7 mouse cellular contexts compared by ENCODE assay signal in the genomic region with DNA sequence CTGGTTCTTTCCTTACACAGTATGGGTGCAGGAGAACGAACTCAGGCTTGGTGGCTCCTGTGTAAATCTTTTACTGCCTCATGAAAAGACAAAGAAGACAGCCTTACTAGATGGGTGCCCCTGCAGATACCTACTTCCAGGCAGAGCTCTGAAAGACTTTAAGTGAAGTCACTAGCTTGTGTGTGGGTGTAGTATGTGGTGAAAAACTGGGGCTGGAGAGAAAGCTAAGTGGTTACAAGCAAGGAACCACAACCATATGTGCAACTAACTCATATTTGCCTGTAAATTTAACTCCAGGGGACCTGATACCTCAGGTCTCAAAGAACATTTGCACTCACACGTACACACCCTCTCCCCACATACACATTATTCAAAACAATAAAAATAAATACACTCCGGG. TPM values are rescaled to one million over a fixed set of nuclear protein-coding genes. Genes with fewer than 3 reads are reported as not detected.
A peak's percentile ranks its signal among the peaks of the same experiment; 100 is the strongest.
DNase-seq lines count a peak whose midpoint lies in the region; ATAC-seq and TF ChIP-seq lines count a peak whose summit lies in the region.

No protein-coding gene starts in this region.

- 0 out of 2 replicates have a peak, but pooled peaks have one; percentile 20 for TF ChIP-seq POLR2A in embryonic fibroblast, embryonic 13.5 days (IDR thresholded peaks at IDR 0.05; ENCODE audit: low read depth, low read length)

- DNase-seq in lung, postnatal 36 days: no peak
- no peak for DNase-seq in frontal cortex, postnatal 10 days (ENCODE audit: low spot score in 2 of 2)

- H3K27me3 ChIP-seq in lung, embryonic 15.5 days: no peaks in the 10 kb centered on the region
- no peaks in the 10 kb centered on the region for H3K27me3 ChIP-seq in limb, embryonic 12.5 days
- no peaks in the 10 kb centered on the region for H3K27me3 ChIP-seq in stomach, embryonic 15.5 days (replicated peaks)

- H3K4me1 ChIP-seq in lung, embryonic 15.5 days: peaks cover 56% of the 10 kb centered on the region
- H3K4me1 ChIP-seq in embryonic fibroblast, embryonic 13.5 days (ENCODE audit: control insufficient read depth, insufficient read depth, low read length): peaks cover 20% of the 10 kb centered on the region; the same call in 1 of the 2 replicates
- peaks cover 48% of the 10 kb centered on the region for H3K4me1 ChIP-seq in limb, embryonic 12.5 days (replicated peaks)
- peaks cover 33% of the 10 kb centered on the region for H3K4me1 ChIP-seq in stomach, embryonic 15.5 days

- H3K4me3 ChIP-seq in lung, embryonic 15.5 days: peak overlapping the region; percentile 65
- peak overlapping the region; percentile 84; the same call in 1 of the 2 replicates for H3K4me3 ChIP-seq in embryonic fibroblast, embryonic 13.5 days (ENCODE audit: insufficient read depth, low read length)
- peak overlapping the region; percentile 76 for H3K4me3 ChIP-seq in limb, embryonic 12.5 days (replicated peaks)
- H3K4me3 ChIP-seq in stomach, embryonic 15.5 days (replicated peaks): peak overlapping the region; percentile 85

- no peak overlapping the region for H3K27ac ChIP-seq in lung, embryonic 15.5 days
- H3K27ac ChIP-seq in embryonic fibroblast, embryonic 13.5 days (ENCODE audit: insufficient read depth, low read length): peak overlapping the region; percentile 82; the same call in 1 of the 2 replicates
- H3K27ac ChIP-seq in limb, embryonic 12.5 days: 0 out of 2 replicates have a peak overlapping the region, but pooled peaks have one; percentile 73
- H3K27ac ChIP-seq in stomach, embryonic 15.5 days: 0 out of 2 replicates have a peak overlapping the region, but pooled peaks have one; percentile 78

- no peak for TF ChIP-seq CTCF in embryonic fibroblast, embryonic 13.5 days (IDR thresholded peaks at IDR 0.05; ENCODE audit: borderline replicate concordance, insufficient read depth, low read length)

- H3K9me3 ChIP-seq in lung, embryonic 15.5 days: no peaks in the 10 kb centered on the region
- no peaks in the 10 kb centered on the region for H3K9me3 ChIP-seq in limb, embryonic 12.5 days
- H3K9me3 ChIP-seq in stomach, embryonic 15.5 days: no peaks in the 10 kb centered on the region

- no peak for ATAC-seq in lung, embryonic 15.5 days (ENCODE audit: borderline replicate concordance, extremely low read depth, low FRiP score, low TSS enrichment)
- ATAC-seq in limb, embryonic 12.5 days (ENCODE audit: insufficient number of reproducible peaks, insufficient read depth, low FRiP score, low TSS enrichment, low read depth): no peak
- ATAC-seq in stomach, embryonic 15.5 days (ENCODE audit: insufficient read depth, low FRiP score, low read depth): no peak
- ATAC-seq in inflammation-experienced regulatory T-cells, adult 6 months: no peak

- WGBS in lung, embryonic 15.5 days: 19% methylated on average over 3 of the region's 3 CpGs
- WGBS in limb, embryonic 12.5 days: 26% methylated on average over 3 of the region's 3 CpGs
- WGBS in stomach, embryonic 15.5 days: 34% methylated on average over 3 of the region's 3 CpGs

- peak overlapping the region; percentile 67 for H3K9ac ChIP-seq in lung, embryonic 15.5 days
- H3K9ac ChIP-seq in limb, embryonic 12.5 days (replicated peaks): peak overlapping the region; percentile 80
- H3K9ac ChIP-seq in stomach, embryonic 15.5 days: peak overlapping the region; percentile 80; the same call in 1 of the 2 replicates

- peak overlapping the region; percentile 85 for H3K4me2 ChIP-seq in lung, embryonic 15.5 days
- peak overlapping the region; percentile 83 for H3K4me2 ChIP-seq in limb, embryonic 12.5 days
- peak overlapping the region; percentile 90 for H3K4me2 ChIP-seq in stomach, embryonic 15.5 days

- H3K36me3 ChIP-seq in lung, embryonic 15.5 days: peaks cover 22% of the 10 kb centered on the region; the same call in 1 of the 2 replicates
- H3K36me3 ChIP-seq in limb, embryonic 12.5 days: peaks cover 28% of the 10 kb centered on the region
- peaks cover 11% of the 10 kb centered on the region; the same call in 1 of the 2 replicates for H3K36me3 ChIP-seq in stomach, embryonic 15.5 days

RNA-seq across cellular contexts. Expression of gene Fibp, which starts 0.5 kb away (rescaled TPM):
- 101 and 117 TPM in 2 replicates for polyA plus RNA-seq in lung, embryonic 15.5 days (2015; fragmentation: Nextera tagmentation; extraction: Ambion mirVana)
- 53.1 and 66.3 TPM in 2 replicates for polyA plus RNA-seq in embryonic fibroblast, embryonic 13.5 days (2011; ENCODE audit: insufficient read length, low read depth, missing spikeins)
- 130 and 140 TPM in 2 replicates for polyA plus RNA-seq in limb, embryonic 12.5 days (2016; fragmentation: Nextera tagmentation; extraction: Ambion mirVana)
- 99.4 and 99.7 TPM in 2 replicates for polyA plus RNA-seq in stomach, embryonic 15.5 days (2015; fragmentation: Nextera tagmentation; extraction: Ambion mirVana)
- polyA plus RNA-seq in inflammation-experienced regulatory T-cells, adult 6 months (2017; shearing (Covaris generic)): 100 to 1,000 TPM in 2 of 3 experiments, 10 to 100 TPM in 1; 64.2 to 112 (median 105) TPM

RNA-seq across cellular contexts. Expression of gene Ccdc85b, which starts 2.2 kb away (rescaled TPM):
- 12.1 and 12.4 TPM in 2 replicates for polyA plus RNA-seq in lung, embryonic 15.5 days (2015; fragmentation: Nextera tagmentation; extraction: Ambion mirVana)
- polyA plus RNA-seq in embryonic fibroblast, embryonic 13.5 days (2011; ENCODE audit: insufficient read length, low read depth, missing spikeins): 3.0 and 5.2 TPM in 2 replicates
- 10.4 and 10.8 TPM in 2 replicates for polyA plus RNA-seq in limb, embryonic 12.5 days (2016; fragmentation: Nextera tagmentation; extraction: Ambion mirVana)
- 11.8 and 11.9 TPM in 2 replicates for polyA plus RNA-seq in stomach, embryonic 15.5 days (2015; fragmentation: Nextera tagmentation; extraction: Ambion mirVana)
- under 1 TPM; 0.47 to 0.74 (median 0.65) TPM for polyA plus RNA-seq in inflammation-experienced regulatory T-cells, adult 6 months (2017; shearing (Covaris generic))

RNA-seq across cellular contexts. Expression of gene Ctsw, which starts 8.4 kb away (rescaled TPM):
- 1.9 and 3.3 TPM in 2 replicates for polyA plus RNA-seq in lung, embryonic 15.5 days (2015; fragmentation: Nextera tagmentation; extraction: Ambion mirVana)
- 0.76 and 1.0 TPM in 2 replicates for polyA plus RNA-seq in embryonic fibroblast, embryonic 13.5 days (2011; ENCODE audit: insufficient read length, low read depth, missing spikeins)
- polyA plus RNA-seq in limb, embryonic 12.5 days (2016; fragmentation: Nextera tagmentation; extraction: Ambion mirVana): 2.2 and 2.9 TPM in 2 replicates
- 1.3 and 2.3 TPM in 2 replicates for polyA plus RNA-seq in stomach, embryonic 15.5 days (2015; fragmentation: Nextera tagmentation; extraction: Ambion mirVana)
- polyA plus RNA-seq in inflammation-experienced regulatory T-cells, adult 6 months (2017; shearing (Covaris generic)): 100 to 1,000 TPM; 168 to 249 (median 216) TPM

RNA-seq across cellular contexts. Expression of gene Fosl1, which starts 12.5 kb away (rescaled TPM):
- not detected in 2 replicates for polyA plus RNA-seq in lung, embryonic 15.5 days (2015; fragmentation: Nextera tagmentation; extraction: Ambion mirVana)
- 13.4 and 35.0 TPM in 2 replicates for polyA plus RNA-seq in embryonic fibroblast, embryonic 13.5 days (2011; ENCODE audit: insufficient read length, low read depth, missing spikeins)
- not detected in 2 replicates for polyA plus RNA-seq in limb, embryonic 12.5 days (2016; fragmentation: Nextera tagmentation; extraction: Ambion mirVana)
- not detected in 2 replicates for polyA plus RNA-seq in stomach, embryonic 15.5 days (2015; fragmentation: Nextera tagmentation; extraction: Ambion mirVana)
- not detected for polyA plus RNA-seq in inflammation-experienced regulatory T-cells, adult 6 months (2017; shearing (Covaris generic))

RNA-seq across cellular contexts. Expression of gene Efemp2, which starts 13.9 kb away (rescaled TPM):
- polyA plus RNA-seq in lung, embryonic 15.5 days (2015; fragmentation: Nextera tagmentation; extraction: Ambion mirVana): 198 and 208 TPM in 2 replicates
- polyA plus RNA-seq in embryonic fibroblast, embryonic 13.5 days (2011; ENCODE audit: insufficient read length, low read depth, missing spikeins): 368 and 420 TPM in 2 replicates
- 138 and 139 TPM in 2 replicates for polyA plus RNA-seq in limb, embryonic 12.5 days (2016; fragmentation: Nextera tagmentation; extraction: Ambion mirVana)
- 145 and 152 TPM in 2 replicates for polyA plus RNA-seq in stomach, embryonic 15.5 days (2015; fragmentation: Nextera tagmentation; extraction: Ambion mirVana)
- polyA plus RNA-seq in inflammation-experienced regulatory T-cells, adult 6 months (2017; shearing (Covaris generic)): 1 to 10 TPM; 2.9 to 4.3 (median 3.8) TPM

Comparison
In these comparisons a context has a peak if more than half of its experiments do, and no peak if none do; other contexts are left out.
1. RNA of gene Ctsw, which starts 8.4 kb away (polyA plus RNA-seq): 168 to 249 TPM in inflammation-experienced regulatory T-cells, adult 6 months; 1.9 to 3.3 TPM in lung, embryonic 15.5 days, 1.3 to 2.3 TPM in stomach, embryonic 15.5 days, 2.2 to 2.9 TPM in limb, embryonic 12.5 days and 0.76 to 1.0 TPM in embryonic fibroblast, embryonic 13.5 days; every median in the first group is over 10 times any median in the second.
2. Peak in every context shown above with its lines, with median percentiles within 50 percentile points of each other: H3K4me2 ChIP-seq, H3K4me3 ChIP-seq and H3K9ac ChIP-seq.